ENCODE assay signal across 27 mouse cellular contexts in the genomic region with DNA sequence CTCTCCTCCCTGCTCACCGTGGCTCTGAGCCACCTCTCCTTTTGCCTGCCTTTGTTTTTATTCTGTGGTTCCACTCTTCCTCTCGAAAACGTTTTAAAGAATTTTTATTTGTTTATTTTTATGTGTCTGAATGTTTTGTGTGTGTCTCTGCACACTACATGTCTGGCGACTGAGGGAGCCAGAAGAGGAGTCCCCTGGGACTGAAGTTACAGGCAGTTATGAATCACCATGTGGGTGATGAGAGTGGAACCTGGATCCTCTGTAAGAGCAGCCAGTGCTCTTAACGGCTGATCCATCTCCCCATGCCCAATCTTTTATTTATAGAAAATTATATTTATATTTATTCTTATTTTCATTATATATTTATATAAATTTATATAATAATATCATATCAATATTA. TPM values are rescaled to one million over a fixed set of nuclear protein-coding genes. Genes with fewer than 3 reads are reported as not detected.
A peak's percentile ranks its signal among the peaks of the same experiment; 100 is the strongest.
DNase-seq lines count a peak whose midpoint lies in the region; ATAC-seq and TF ChIP-seq lines count a peak whose summit lies in the region.
"Had no signal": no experiment of that assay in that cellular context is flagged by ENCODE, and none has a peak within 500 bp of the region (broad histone marks: within the 10 kb centered on the region; RNA-seq: fewer than 3 reads in every experiment).

No protein-coding gene starts in this region.

- TF ChIP-seq CTCF in kidney, adult 2 months (conservative IDR thresholded peaks at IDR 0.05; ENCODE audit: insufficient read depth, insufficient read length, low read depth, low read length): no peak
- TF ChIP-seq CTCF in kidney, postnatal 0 days (IDR thresholded peaks at IDR 0.05; ENCODE audit: low read depth): no peak

- no peaks in the 10 kb centered on the region for H3K4me1 ChIP-seq in kidney, adult 2 months (ENCODE audit: control insufficient read depth, insufficient read depth, low read length)
- H3K4me1 ChIP-seq in kidney, postnatal 0 days (replicated peaks; ENCODE audit: insufficient read depth, low read length): peaks cover 15% of the 10 kb centered on the region; the same call in 1 of the 2 replicates

- 38% methylated on average over 5 of the region's 5 CpGs for WGBS in kidney, adult 2 months
- 48% methylated on average over 5 of the region's 5 CpGs for WGBS in kidney, postnatal 0 days

- no peak overlapping the region for H3K9ac ChIP-seq in kidney, postnatal 0 days (ENCODE audit: low read depth, low read length)
- H3K9ac ChIP-seq: forebrain, embryonic 13.5 days; hindbrain, embryonic 13.5 days had no signal

- no peak for ATAC-seq in kidney, postnatal 0 days (replicated peaks; ENCODE audit: low FRiP score, low read depth)
- ATAC-seq: CD4-positive, CD25-positive, alpha-beta regulatory T cell, adult 4 months; forebrain, embryonic 13.5 days; forebrain, embryonic 16.5 days; hindbrain, embryonic 16.5 days had no signal

- H3K36me3 ChIP-seq in kidney, adult 2 months (ENCODE audit: control insufficient read depth, insufficient read depth, low read length): no peaks in the 10 kb centered on the region
- no peaks in the 10 kb centered on the region for H3K36me3 ChIP-seq in kidney, postnatal 0 days (ENCODE audit: insufficient read depth, low read length)
- H3K36me3 ChIP-seq: forebrain, embryonic 10.5 days; hindbrain, embryonic 13.5 days had no signal

- no peak for DNase-seq in kidney, adult 2 months
- no peak for DNase-seq in kidney, adult 9 months
- no peak for DNase-seq in kidney, postnatal 0 days (ENCODE audit: low spot score)
- no peak for DNase-seq in kidney, adult 11 months
- peak; percentile 12 for DNase-seq in NIH3T3 (ENCODE audit: low read depth)
- DNase-seq in lung, postnatal 10 days: no peak
- DNase-seq in gastrocnemius, postnatal 4 days (ENCODE audit: low spot score in 2 of 2): no peak
- DNase-seq: adrenal gland, adult 8-10 months; adrenal gland, postnatal 25 days; cerebellum, adult 18-20 months; cerebellum, adult 9-10 months; cerebellum, postnatal 14 days; gastrocnemius, postnatal 10 days; gastrocnemius, postnatal 36 days had no signal

- H3K4me3 ChIP-seq in kidney, adult 2 months (ENCODE audit: insufficient read depth, low read depth, low read length): peak overlapping the region; percentile 24; the same call in 1 of the 2 replicates
- H3K4me3 ChIP-seq in kidney, postnatal 0 days (replicated peaks; ENCODE audit: low read depth, low read length): no peak overlapping the region
- H3K4me3 ChIP-seq: forebrain, embryonic 10.5 days; forebrain, embryonic 13.5 days; hindbrain, embryonic 13.5 days had no signal

- H3K9me3 ChIP-seq in kidney, postnatal 0 days (replicated peaks; ENCODE audit: low read length): no peaks in the 10 kb centered on the region
- H3K9me3 ChIP-seq: forebrain, embryonic 10.5 days; forebrain, embryonic 13.5 days; hindbrain, embryonic 13.5 days had no signal

- TF ChIP-seq POLR2A in kidney, adult 2 months (IDR thresholded peaks at IDR 0.05; ENCODE audit: low read depth, low read length): no peak

- H3K27me3 ChIP-seq in kidney, adult 2 months (replicated peaks; ENCODE audit: control insufficient read depth, insufficient read depth, low read length): no peaks in the 10 kb centered on the region
- H3K27me3 ChIP-seq in kidney, postnatal 0 days (ENCODE audit: insufficient read depth, low read length): no peaks in the 10 kb centered on the region

- H3K27ac ChIP-seq in kidney, adult 2 months (ENCODE audit: insufficient read depth, low read depth, low read length): no peak overlapping the region; the same call in 1 of the 2 replicates
- H3K27ac ChIP-seq in kidney, postnatal 0 days: peak overlapping the region; percentile 31; the same call in 1 of the 2 replicates
- H3K27ac ChIP-seq: forebrain, embryonic 10.5 days; forebrain, embryonic 13.5 days; hindbrain, embryonic 13.5 days had no signal

- H3K4me2 ChIP-seq in kidney, postnatal 0 days (ENCODE audit: low read length): peak overlapping the region; percentile 30; the same call in 1 of the 2 replicates
- H3K4me2 ChIP-seq: forebrain, embryonic 13.5 days; heart, embryonic 11.5 days; hindbrain, embryonic 13.5 days had no signal

RNA-seq across cellular contexts. Expression of a gene that starts 1.5 kb away (rescaled TPM):
- polyA plus RNA-seq in kidney, adult 2 months (2012; rRNA removed): 6.5 and 8.2 TPM in 2 replicates
- 4.1 and 5.5 TPM in 2 replicates for polyA plus RNA-seq in kidney, postnatal 0 days (2015; fragmentation: Nextera tagmentation; extraction: Ambion mirVana)
- under 1 TPM; 0.10 to 0.54 TPM for total RNA-seq in gastrocnemius, postnatal 4 days (2021)
- total RNA-seq: heart, adult 8-10 months; hematopoietic stem cell, adult 5-6 weeks had no signal
- polyA plus RNA-seq: CD4-positive, CD25-positive, alpha-beta regulatory T cell, adult 4 months; embryonic facial prominence, embryonic 11.5 days; heart, embryonic 14.5 days; heart, postnatal 0 days had no signal

RNA-seq across cellular contexts. Expression of a gene that starts 44.3 kb away (rescaled TPM):
- 95.6 and 117 TPM in 2 replicates for polyA plus RNA-seq in kidney, adult 2 months (2012; rRNA removed)
- 43.8 and 47.6 TPM in 2 replicates for polyA plus RNA-seq in kidney, postnatal 0 days (2015; fragmentation: Nextera tagmentation; extraction: Ambion mirVana)
- total RNA-seq in gastrocnemius, postnatal 4 days (2021): 10 to 100 TPM; 20.4 to 26.4 TPM
- polyA plus RNA-seq: C2C12 had no signal
